9 mouse cellular contexts compared by ENCODE assay signal in genomic region chr3:84744707-84745106, GRCm38 (mm10).
DNase-seq lines count a peak whose midpoint lies in the region; ATAC-seq lines count a peak whose summit lies in the region.
"Had no signal": no experiment of that assay in that cellular context is flagged by ENCODE, and none has a peak within 500 bp of the region (broad histone marks: within the 10 kb centered on the region; RNA-seq: fewer than 3 reads in every experiment).

No protein-coding gene starts in this region.

- peaks cover 22% of the 10 kb centered on the region for H3K4me1 ChIP-seq in kidney, embryonic 15.5 days
- peaks cover 7% of the 10 kb centered on the region for H3K4me1 ChIP-seq in limb, embryonic 11.5 days (ENCODE audit: control insufficient read depth, insufficient read depth, low read length)
- peaks cover 7% of the 10 kb centered on the region; the same call in 1 of the 2 replicates for H3K4me1 ChIP-seq in stomach, embryonic 15.5 days

- no peak for ATAC-seq in kidney, embryonic 15.5 days (replicated peaks; ENCODE audit: low FRiP score)
- ATAC-seq in limb, embryonic 11.5 days (ENCODE audit: insufficient number of reproducible peaks, low FRiP score, low TSS enrichment, low read depth) = no peak
- no peak for ATAC-seq in stomach, embryonic 15.5 days (ENCODE audit: insufficient read depth, low FRiP score, low read depth)

- peaks cover 40% of the 10 kb centered on the region for H3K27me3 ChIP-seq in kidney, embryonic 15.5 days
- H3K27me3 ChIP-seq in limb, embryonic 11.5 days (ENCODE audit: control insufficient read depth, insufficient read depth, low read length) = no peaks in the 10 kb centered on the region
- H3K27me3 ChIP-seq in stomach, embryonic 15.5 days (replicated peaks) = no peaks in the 10 kb centered on the region

- no peaks in the 10 kb centered on the region for H3K36me3 ChIP-seq in kidney, embryonic 15.5 days
- H3K36me3 ChIP-seq in limb, embryonic 11.5 days (ENCODE audit: control insufficient read depth, insufficient read depth, low read length) = no peaks in the 10 kb centered on the region
- no peaks in the 10 kb centered on the region for H3K36me3 ChIP-seq in stomach, embryonic 15.5 days
- H3K36me3 ChIP-seq: liver, embryonic 13.5 days had no signal

- DNase-seq in kidney, adult 11 months = no peak
- DNase-seq in gonadal fat pad, adult 2 months (ENCODE audit: low read depth) = peak; percentile 26
- peak; percentile 29 for DNase-seq in limb, embryonic 11.5 days (ENCODE audit: low spot score)
- no peak for DNase-seq in frontal cortex, postnatal 36 days (ENCODE audit: low spot score in 2 of 2)
- no peak for DNase-seq in left cerebral cortex, postnatal 36 days (ENCODE audit: low spot score in 2 of 2)
- no peak for DNase-seq in frontal cortex, postnatal 14 days (ENCODE audit: low spot score in 2 of 2)
- DNase-seq: liver, embryonic 13.5 days had no signal

- no peak overlapping the region for H3K4me3 ChIP-seq in kidney, embryonic 15.5 days (replicated peaks)
- H3K4me3 ChIP-seq in limb, embryonic 11.5 days (ENCODE audit: low read depth, low read length) = no peak overlapping the region
- H3K4me3 ChIP-seq in stomach, embryonic 15.5 days (replicated peaks) = no peak overlapping the region
- H3K4me3 ChIP-seq: liver, embryonic 13.5 days had no signal

- WGBS in kidney, embryonic 15.5 days = 28% methylated on average over 13 of the region's 13 CpGs
- 51% methylated on average over 13 of the region's 13 CpGs for WGBS in limb, embryonic 11.5 days
- WGBS in stomach, embryonic 15.5 days = 39% methylated on average over 13 of the region's 13 CpGs

- H3K27ac ChIP-seq in kidney, embryonic 15.5 days = no peak overlapping the region
- no peak overlapping the region for H3K27ac ChIP-seq in limb, embryonic 11.5 days (replicated peaks; ENCODE audit: low read depth, low read length)
- H3K27ac ChIP-seq in stomach, embryonic 15.5 days = peak overlapping the region; percentile 86
- H3K27ac ChIP-seq: liver, embryonic 13.5 days had no signal

- H3K9ac ChIP-seq in kidney, embryonic 15.5 days = no peak overlapping the region
- H3K9ac ChIP-seq in limb, embryonic 11.5 days (ENCODE audit: low read length) = no peak overlapping the region
- H3K9ac ChIP-seq in stomach, embryonic 15.5 days = no peak overlapping the region
- H3K9ac ChIP-seq: liver, embryonic 13.5 days had no signal

- intact Hi-C loops in left cerebral cortex, postnatal 36 days (cut with DNase I) = no loop called here

- no peaks in the 10 kb centered on the region for H3K9me3 ChIP-seq in kidney, embryonic 15.5 days (replicated peaks)
- no peaks in the 10 kb centered on the region for H3K9me3 ChIP-seq in limb, embryonic 11.5 days (ENCODE audit: control insufficient read depth, low read length)
- no peaks in the 10 kb centered on the region for H3K9me3 ChIP-seq in stomach, embryonic 15.5 days
- H3K9me3 ChIP-seq: liver, embryonic 13.5 days had no signal

- peak overlapping the region; percentile 32 for H3K4me2 ChIP-seq in kidney, embryonic 15.5 days
- H3K4me2 ChIP-seq in limb, embryonic 11.5 days (ENCODE audit: low read depth, severe bottlenecking) = no peak overlapping the region
- no peak overlapping the region; the same call in 1 of the 2 replicates for H3K4me2 ChIP-seq in stomach, embryonic 15.5 days
- H3K4me2 ChIP-seq: liver, embryonic 13.5 days had no signal

Comparison
In these comparisons a context has a peak if more than half of its experiments do, and no peak if none do; other contexts are left out.
1. DNase-seq: peak in gonadal fat pad, adult 2 months (single experiment) and limb, embryonic 11.5 days (single experiment); none in kidney, adult 11 months (single experiment), frontal cortex, postnatal 36 days (0 of 2), left cerebral cortex, postnatal 36 days (0 of 2) and frontal cortex, postnatal 14 days (0 of 2).